Mouse (Mus musculus): ENCODE measurements around the gene Gm10135. TPM values are rescaled to one million over a fixed set of nuclear protein-coding genes. Genes with fewer than 3 reads are reported as not detected.

Gm10135 gene
- polyA plus RNA-seq (2015; fragmentation: Nextera tagmentation; extraction: Ambion mirVana) = not detected in 2 replicates

GRCm38 (mm10) chr5:72974602-72975001 lies at the start of gene Gm10135:
Gene Gm10135 (minus strand): TSS chr5:72974702.

GRCm38 (mm10) chr5:73006784-73007581 lies 32.5 kb upstream of the Gm10135 start, which contains the start of gene Slc10a4:
Gene Slc10a4 (plus strand): TSS chr5:73006883.

Other genes with a start within 250 kb of the Gm10135 start
- gene Txk, start 221.9 kb downstream of the Gm10135 start, polyA plus RNA-seq (2015; fragmentation: Nextera tagmentation; extraction: Ambion mirVana) = 0.12 and 0.29 TPM in 2 replicates
- 4.9 and 5.4 TPM in 2 replicates for gene Tec, start 106.2 kb downstream of the Gm10135 start, polyA plus RNA-seq (2015; fragmentation: Nextera tagmentation; extraction: Ambion mirVana)
- 8.5 and 9.5 TPM in 2 replicates for gene Slain2, start 60.4 kb downstream of the Gm10135 start, polyA plus RNA-seq (2015; fragmentation: Nextera tagmentation; extraction: Ambion mirVana)
- 0.13 and 0.27 TPM in 2 replicates for gene Slc10a4, start 32.2 kb upstream of the Gm10135 start, polyA plus RNA-seq (2015; fragmentation: Nextera tagmentation; extraction: Ambion mirVana)